Mouse (Mus musculus) MEL (cell line): ENCODE results near the gene Rnf167. TPM values are rescaled to one million over a fixed set of nuclear protein-coding genes. Genes with fewer than 3 reads are reported as not detected.

Experiments used
- DNase-seq: peaks from one replicate; pipeline ENCODE4 v3.0.0; 2011; ENCODE audit warnings: low read depth, low spot score
- H3K27ac ChIP-seq: 2 replicates; pipeline ENCODE4 v1.5.1; 2012; ENCODE audit warnings: low read depth, mild to moderate bottlenecking, control low read depth, low read length, moderate library complexity; ENCODE audit not compliant: control insufficient read depth
- H3K27me3 ChIP-seq, 2 experiments: fragments of 150-350 bp in 1 of 2; sonication (generic) in 1 of 2; 2 replicates each; pipeline ENCODE4 v1.6.1; 2012; ENCODE audit warnings: low read length in 2 of 2, mild to moderate bottlenecking in 2 of 2, improper control_type of control experiment in 1 of 2, moderate library complexity in 1 of 2; ENCODE audit not compliant: insufficient read depth in 2 of 2, control insufficient read depth in 1 of 2
- H3K36me3 ChIP-seq, 2 experiments: 2 replicates each; pipeline ENCODE4 v1.6.1; 2012 to 2014; ENCODE audit warnings: low read length in 2 of 2, improper control_type of control experiment in 1 of 2, inconsistent platforms in 1 of 2, mild to moderate bottlenecking in 1 of 2; ENCODE audit not compliant: insufficient read depth in 2 of 2, control insufficient read depth in 1 of 2
- H3K4me1 ChIP-seq, 2 experiments: fragments of 150-350 bp in 1 of 2; sonication (generic) in 1 of 2; 2 replicates each; pipeline ENCODE4 v1.6.1; 2012; ENCODE audit warnings: low read length in 2 of 2, improper control_type of control experiment in 1 of 2, mild to moderate bottlenecking in 1 of 2; ENCODE audit not compliant: insufficient read depth in 2 of 2, control insufficient read depth in 1 of 2
- H3K4me3 ChIP-seq, 2 experiments: fragments of 150-350 bp in 1 of 2; sonication (generic) in 1 of 2; 2 replicates each; pipeline ENCODE4 v1.5.1; 2012; ENCODE audit warnings: low read depth in 2 of 2, low read length in 2 of 2, mild to moderate bottlenecking in 2 of 2, moderate library complexity in 2 of 2, control low read depth in 1 of 2, improper control_type of control experiment in 1 of 2; ENCODE audit not compliant: control insufficient read depth in 1 of 2, insufficient read depth in 1 of 2
- H3K79me2 ChIP-seq: 2 replicates; pipeline ENCODE4 v1.6.1; 2012; ENCODE audit warnings: mild to moderate bottlenecking, low read length, moderate library complexity; ENCODE audit not compliant: control insufficient read depth, poor library complexity, insufficient read depth
- H3K9ac ChIP-seq: 2 replicates; pipeline ENCODE4 v1.6.1; 2012; ENCODE audit warnings: low read depth, mild to moderate bottlenecking, control low read depth, low read length, moderate library complexity; ENCODE audit not compliant: control insufficient read depth, poor library complexity, severe bottlenecking
- H3K9me3 ChIP-seq: fragments of 150-350 bp; sonication (generic); replicated peaks from 2 replicates; pipeline ENCODE4 v1.6.1; 2012; ENCODE audit warnings: mild to moderate bottlenecking, low read length, improper control_type of control experiment, moderate library complexity; ENCODE audit not compliant: insufficient read depth
- CTCF ChIP-seq, 3 experiments: IDR thresholded peaks in 2 of 3; conservative IDR thresholded peaks in 1 of 3; 2 replicates each; pipeline ENCODE4 v1.5.1; 2011 to 2012; ENCODE audit warnings: low read length in 3 of 3, low read depth in 2 of 3, mild to moderate bottlenecking in 2 of 3, improper control_type of control experiment in 1 of 3, inconsistent platforms in 1 of 3, mixed read lengths in 1 of 3, moderate library complexity in 1 of 3; ENCODE audit not compliant: control insufficient read depth in 1 of 3, insufficient read depth in 1 of 3, poor library complexity in 1 of 3, severe bottlenecking in 1 of 3
- EP300 ChIP-seq, 2 experiments: IDR thresholded peaks; 2 replicates each; pipeline ENCODE4 v1.6.1; 2011; ENCODE audit warnings: improper control_type of control experiment in 2 of 2, low read length in 2 of 2, low read depth in 1 of 2, mild to moderate bottlenecking in 1 of 2
- JUND ChIP-seq: IDR thresholded peaks from 2 replicates; pipeline ENCODE4 v1.6.1; 2011; ENCODE audit warnings: low read depth, mild to moderate bottlenecking, improper control_type of control experiment, low read length
- MAZ ChIP-seq: IDR thresholded peaks from 2 replicates; pipeline ENCODE4 v1.6.1; 2012; ENCODE audit warnings: low read depth, mild to moderate bottlenecking, inconsistent platforms, low read length, improper control_type of control experiment
- MYC ChIP-seq: IDR thresholded peaks from 2 replicates; pipeline ENCODE4 v1.6.1; 2011; ENCODE audit warnings: low read depth, mild to moderate bottlenecking, low read length, improper control_type of control experiment, moderate library complexity
- NELFE ChIP-seq: IDR thresholded peaks from 2 replicates; pipeline ENCODE4 v1.6.1; 2011; ENCODE audit warnings: low read depth, low read length, improper control_type of control experiment
- NRF1 ChIP-seq: IDR thresholded peaks from 2 replicates; pipeline ENCODE4 v1.6.1; 2014; ENCODE audit warnings: low read depth, mild to moderate bottlenecking, inconsistent platforms, low read length, improper control_type of control experiment, moderate library complexity; ENCODE audit not compliant: poor library complexity, insufficient read depth, severe bottlenecking
- POLR2AphosphoS5 ChIP-seq: IDR thresholded peaks from 2 replicates; pipeline ENCODE4 v1.6.1; 2012; ENCODE audit warnings: low read depth, borderline replicate concordance, mild to moderate bottlenecking, inconsistent platforms, low read length, moderate library complexity, mixed read lengths
- RAD21 ChIP-seq: IDR thresholded peaks from 2 replicates; pipeline ENCODE4 v1.6.1; 2011; ENCODE audit warnings: mild to moderate bottlenecking, low read depth, low read length, improper control_type of control experiment
- RCOR1 ChIP-seq: IDR thresholded peaks from 2 replicates; pipeline ENCODE4 v1.6.1; 2012; ENCODE audit warnings: low read depth, mild to moderate bottlenecking, inconsistent platforms, low read length, improper control_type of control experiment
- SIN3A ChIP-seq: IDR thresholded peaks from 2 replicates; pipeline ENCODE4 v1.6.1; 2012; ENCODE audit warnings: low read length, improper control_type of control experiment, inconsistent platforms
- SMC3 ChIP-seq: IDR thresholded peaks from 2 replicates; pipeline ENCODE4 v1.6.1; 2011; ENCODE audit warnings: low read depth, low read length, improper control_type of control experiment
- TAL1 ChIP-seq: IDR thresholded peaks from 2 replicates; pipeline ENCODE4 v1.6.1; 2012; ENCODE audit warnings: mild to moderate bottlenecking, inconsistent platforms, low read length, moderate library complexity, mixed read lengths
- TBP ChIP-seq: IDR thresholded peaks from 2 replicates; pipeline ENCODE4 v1.8.0; 2011; ENCODE audit warnings: low read depth, low read length, improper control_type of control experiment
- TCF12 ChIP-seq: IDR thresholded peaks from 2 replicates; pipeline ENCODE4 v1.6.1; 2014; ENCODE audit warnings: low read depth, mild to moderate bottlenecking, inconsistent platforms, low read length, improper control_type of control experiment, moderate library complexity
- ZKSCAN1 ChIP-seq: IDR thresholded peaks from 2 replicates; pipeline ENCODE4 v1.6.1; 2012; ENCODE audit warnings: low read depth, mild to moderate bottlenecking, inconsistent platforms, low read length, improper control_type of control experiment, moderate library complexity
- polyA plus RNA-seq, 2 experiments: library from polyadenylated mRNA; stranded (reverse) in 1 of 2; unstranded in 1 of 2; fragments of >175 nt in 1 of 2; fragments of >200 nt in 1 of 2; gene quantifications; 2 replicates each; pipeline versions ENCODE4 v1.2.1 to v1.2.4; 2012; ENCODE audit warnings: low replicate concordance in 2 of 2, low read depth in 1 of 2; ENCODE audit not compliant: insufficient read length in 2 of 2, insufficient read depth in 1 of 2, missing spikeins in 1 of 2
- total RNA-seq: library from RNA; depleted of rRNA; stranded (reverse); fragments of 300-350 nt; gene quantifications from 2 replicates; pipeline ENCODE4 v1.2.3, GENCODE M21; 2012

Gene Rnf167
- total and polyA plus RNA-seq, 3 experiments: 31.4 to 44.4 TPM; not detected in 1

GRCm38 (mm10) chr11:70679894-70680293 is 32.9 kb downstream of the Rnf167 start:
- Histone ChIP-seq H3K27me3 (no peaks in the 10 kb centered on the region), H3K36me3 (peaks cover 0 to 5% of the 10 kb centered on the region in 2 experiments; a peak in 2 of 4 replicates), H3K79me2 (no peaks in the 10 kb centered on the region), H3K4me3 (no peak overlapping the region), H3K9me3 (no peaks in the 10 kb centered on the region), H3K9ac (peak overlapping the region; percentile 24; the same call in 1 of the 2 replicates), H3K4me1 (peaks cover 0 to 4% of the 10 kb centered on the region in 2 experiments; a peak in 3 of 4 replicates), H3K27ac (peak overlapping the region; percentile 49)
- no peak for TF ChIP-seq NELFE
- 0 out of 2 replicates have a peak, but pooled peaks have one; percentile 31 for TF ChIP-seq NRF1
- TF ChIP-seq TAL1: 0 out of 2 replicates have a peak, but pooled peaks have one; percentile 7
- TF ChIP-seq EP300 (IDR thresholded peaks at IDR 0.05; ENCODE audit: low read depth in 1 of 2, low read length in 2 of 2): peak in 1 of 2 experiments; percentile 67; a peak in 1 of 4 replicates
- TF ChIP-seq JUND: no peak
- TF ChIP-seq TBP: peak; percentile 74
- 0 out of 2 replicates have a peak, but pooled peaks have one; percentile 17 for TF ChIP-seq MYC
- DNase-seq: peak; percentile 95

GRCm38 (mm10) chr11:70681170-70681569 is 34.1 kb downstream of the Rnf167 start:
- Histone ChIP-seq H3K9ac (no peak overlapping the region), H3K79me2 (no peaks in the 10 kb centered on the region), H3K4me1 (peaks cover 0 to 4% of the 10 kb centered on the region in 2 experiments; a peak in 3 of 4 replicates), H3K4me3 (no peak overlapping the region), H3K36me3 (peaks cover 0 to 5% of the 10 kb centered on the region in 2 experiments; a peak in 2 of 4 replicates), H3K27ac (no peak overlapping the region), H3K9me3 (no peaks in the 10 kb centered on the region), H3K27me3 (no peaks in the 10 kb centered on the region)
- TF ChIP-seq RCOR1 (no peak), TCF12 (no peak), POLR2AphosphoS5 (no peak)
- no peak for DNase-seq

GRCm38 (mm10) chr11:70681897-70682581 is 35.0 kb downstream of the Rnf167 start:
- Histone ChIP-seq H3K27me3 (no peaks in the 10 kb centered on the region), H3K4me1 (peaks cover 0 to 10% of the 10 kb centered on the region in 2 experiments; a peak in 3 of 4 replicates)

More at GRCm38 (mm10) chr11:70681897-70682581, 35.0 kb downstream of the Rnf167 start:
- Histone ChIP-seq H3K9ac (no peak overlapping the region), H3K4me3 (no peak overlapping the region), H3K27ac (no peak overlapping the region), H3K9me3 (no peaks in the 10 kb centered on the region), H3K79me2 (no peaks in the 10 kb centered on the region), H3K36me3 (peaks cover 0 to 10% of the 10 kb centered on the region in 2 experiments; a peak in 2 of 4 replicates)
- peak; percentile 75 for DNase-seq
- peak; percentile 38; the same call in 1 of the 2 replicates for TF ChIP-seq SIN3A
- TF ChIP-seq CTCF (IDR thresholded peaks at IDR 0.05 in 2 of 3, conservative IDR thresholded peaks at IDR 0.05 in 1 of 3; ENCODE audit: control insufficient read depth in 1 of 3, insufficient read depth in 1 of 3, low read depth in 2 of 3, low read length in 3 of 3, poor library complexity in 1 of 3, severe bottlenecking in 1 of 3): peak in 2 of 3 experiments; percentile 34 to 56; a peak in 4 of 6 replicates
- peak; percentile 6; the same call in 1 of the 2 replicates for TF ChIP-seq RAD21
- peak; percentile 61; the same call in 1 of the 2 replicates for TF ChIP-seq MAZ
- no peak for TF ChIP-seq ZKSCAN1
- peak; percentile 47 for TF ChIP-seq SMC3
